Mouse (Mus musculus) heart, embryonic 16.5 days (tissue): Measurements from ENCODE around the gene Rab44. TPM values are rescaled to one million over a fixed set of nuclear protein-coding genes. Genes with fewer than 3 reads are reported as not detected.
"Not testable (repeated sequence)": the region's sequence is repeated elsewhere in the genome, so short reads cannot be mapped to it uniquely, and the experiment has no call there.

Source experiments
- ATAC-seq: fragments of 200-750 bp; cut with Nextera tagmentation; replicated peaks from 2 replicates; pipeline ENCODE4 v1.8.0; 2017; ENCODE audit warnings: moderate number of reproducible peaks; ENCODE audit not compliant: insufficient read depth, low FRiP score; ENCODE audit errors: extremely low read depth
- H3K27ac ChIP-seq: fragments of 300-500 bp; sonication (generic); 2 replicates; pipeline ENCODE4 v1.5.1; 2014; ENCODE audit warnings: mild to moderate bottlenecking, low read length, control low read depth, moderate library complexity
- H3K27me3 ChIP-seq: fragments of 300-500 bp; sonication (generic); 2 replicates; pipeline ENCODE4 v1.6.1; 2014; ENCODE audit warnings: low read length, mixed read lengths; ENCODE audit not compliant: control insufficient read depth, insufficient read depth
- H3K36me3 ChIP-seq: fragments of 300-500 bp; sonication (generic); 2 replicates; pipeline ENCODE4 v1.6.1; 2014; ENCODE audit not compliant: control insufficient read depth, insufficient read depth
- H3K4me1 ChIP-seq: fragments of 300-500 bp; sonication (generic); 2 replicates; pipeline ENCODE4 v1.6.1; 2014; ENCODE audit warnings: low read length, mixed read lengths; ENCODE audit not compliant: control insufficient read depth, insufficient read depth
- H3K4me2 ChIP-seq: fragments of 300-500 bp; sonication (generic); 2 replicates; pipeline ENCODE4 v1.6.1; 2014; ENCODE audit warnings: low read depth, mild to moderate bottlenecking, control low read depth, low read length
- H3K4me3 ChIP-seq: fragments of 300-500 bp; sonication (generic); 2 replicates; pipeline ENCODE4 v1.5.1; 2014; ENCODE audit warnings: mild to moderate bottlenecking, control low read depth, low read length
- H3K9ac ChIP-seq: fragments of 300-500 bp; sonication (generic); 2 replicates; pipeline ENCODE4 v1.6.1; 2014; ENCODE audit warnings: low read length, control low read depth
- H3K9me3 ChIP-seq: fragments of 300-500 bp; sonication (generic); replicated peaks from 2 replicates; pipeline ENCODE4 v1.6.1; 2016; ENCODE audit warnings: low read length; ENCODE audit not compliant: control insufficient read depth
- WGBS: fragments of 180-500 bp; shearing (Covaris S2); extraction: QIAGEN DNeasy Blood & Tissue Kit; methylation state at CpG from one replicate; pipeline ENCODE4 v1.1.7; 2014; 5-methylcytosine and 5-hydroxymethylcytosine counted together
- polyA plus RNA-seq: library from polyadenylated mRNA; unstranded; fragments of >200 nt; fragmentation: Nextera tagmentation; extraction: Ambion mirVana; gene quantifications from 2 replicates; pipeline ENCODE4 v1.2.1, GENCODE M21; 2015

Rab44 gene
- polyA plus RNA-seq, result 2.2 and 4.4 TPM in 2 replicates

DNA sequence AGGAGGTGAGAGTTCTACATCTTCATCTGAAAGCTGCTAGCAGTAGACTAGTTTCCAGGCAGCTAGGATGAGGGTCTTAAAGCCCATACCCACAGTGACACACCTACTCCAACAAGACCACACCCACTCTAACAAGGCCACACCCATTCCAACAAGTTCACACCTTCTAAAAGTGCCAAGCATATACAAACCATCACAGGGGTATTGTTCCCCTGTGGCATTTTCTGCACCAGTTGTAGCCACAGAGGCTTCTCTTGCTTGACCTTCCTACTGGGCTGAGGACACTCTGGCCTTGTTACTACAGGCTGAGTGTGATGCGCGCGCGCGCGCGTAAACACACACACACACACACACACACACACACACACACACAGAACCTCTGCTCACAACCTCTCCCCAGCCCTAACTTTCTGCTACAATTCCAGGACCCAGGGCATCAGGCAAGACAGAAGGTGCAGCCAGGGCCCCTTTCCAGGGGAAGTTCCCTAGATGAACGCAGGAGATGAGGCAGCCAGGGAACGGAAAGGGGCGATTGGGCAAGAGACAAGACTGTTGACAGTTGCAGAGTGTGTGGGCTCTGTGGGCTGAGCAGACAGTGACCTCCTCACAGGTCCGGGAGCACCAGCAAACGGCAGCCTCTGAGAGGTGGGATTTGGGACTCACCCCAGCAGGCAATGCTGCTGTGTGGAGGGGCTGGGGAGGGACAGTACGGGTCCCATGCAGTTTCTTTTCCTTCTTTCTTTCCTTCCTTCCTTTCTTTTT is at the start of gene Rab44:
Gene Rab44 (plus strand): TSS at position 555 of the 762 bp plus-strand sequence.
- WGBS, result 75% methylated on average over 13 of the region's 13 CpGs
- no peak within 1 kb of the TSS for H3K9ac ChIP-seq
- no peaks in the 10 kb centered on the region for H3K9me3 ChIP-seq
- no peak within 1 kb of the TSS for H3K4me3 ChIP-seq
- no peak within 1 kb of the TSS for H3K27ac ChIP-seq
- H3K27me3 ChIP-seq, result no peaks in the 10 kb centered on the region
- no peaks in the 10 kb centered on the region for H3K36me3 ChIP-seq
- ATAC-seq, result no peak
- H3K4me2 ChIP-seq, result no peak within 1 kb of the TSS
- no peaks in the 10 kb centered on the region for H3K4me1 ChIP-seq

- H3K27me3 ChIP-seq, result no peaks in the 10 kb centered on the region
- no peaks in the 10 kb centered on the region for H3K9me3 ChIP-seq
- no peaks in the 10 kb centered on the region for H3K36me3 ChIP-seq
- H3K4me1 ChIP-seq, result peaks cover 24% of the 10 kb centered on the region
- 88% methylated on average over 21 of the region's 21 CpGs for WGBS
- ATAC-seq, result no peak
- no peak overlapping the region for H3K9ac ChIP-seq
- H3K27ac ChIP-seq, result no peak overlapping the region
- H3K4me3 ChIP-seq, result no peak overlapping the region
- H3K4me2 ChIP-seq, result no peak overlapping the region
Observed at GRCm38 (mm10) chr17:29065245-29065940, 48.6 kb upstream of the Rab44 start.

GRCm38 (mm10) chr17:29065971-29066370 is 48.0 kb upstream of the Rab44 start:
- no peak for ATAC-seq
- H3K9ac ChIP-seq, result no peak overlapping the region
- H3K27ac ChIP-seq, result no peak overlapping the region
- no peaks in the 10 kb centered on the region for H3K9me3 ChIP-seq
- WGBS, result 93% methylated on average over 3 of the region's 3 CpGs
- H3K36me3 ChIP-seq, result no peaks in the 10 kb centered on the region
- peaks cover 24% of the 10 kb centered on the region for H3K4me1 ChIP-seq
- H3K27me3 ChIP-seq, result no peaks in the 10 kb centered on the region
- H3K4me2 ChIP-seq, result no peak overlapping the region
- H3K4me3 ChIP-seq, result no peak overlapping the region

DNA sequence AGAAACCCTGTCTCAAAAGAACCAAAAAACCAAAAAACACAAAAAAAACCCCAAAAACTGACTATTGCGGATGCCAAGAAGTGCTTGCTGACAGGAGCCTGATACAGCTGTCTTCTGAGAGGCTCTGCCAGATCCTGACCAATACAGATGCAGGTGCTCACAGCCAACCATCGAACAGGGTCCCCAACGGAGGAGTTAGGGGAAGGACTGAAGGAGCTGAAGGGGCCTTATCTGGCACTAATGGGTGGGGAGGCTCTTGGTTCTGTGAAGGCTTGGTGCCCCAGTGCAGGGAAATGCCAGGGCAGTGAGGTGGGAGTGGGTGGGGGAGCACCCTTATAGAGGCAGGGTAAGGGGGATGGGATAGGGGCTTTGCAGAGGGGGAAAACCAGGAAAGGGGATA is 46.5 kb upstream of the Rab44 start:
- peaks cover 17% of the 10 kb centered on the region for H3K4me1 ChIP-seq
- not testable (repeated sequence) for H3K4me3 ChIP-seq, H3K27ac ChIP-seq, H3K9ac ChIP-seq, H3K27me3 ChIP-seq, H3K4me2 ChIP-seq, H3K9me3 ChIP-seq, H3K36me3 ChIP-seq, ATAC-seq
- 73% methylated on average over 3 of the region's 3 CpGs for WGBS

DNA sequence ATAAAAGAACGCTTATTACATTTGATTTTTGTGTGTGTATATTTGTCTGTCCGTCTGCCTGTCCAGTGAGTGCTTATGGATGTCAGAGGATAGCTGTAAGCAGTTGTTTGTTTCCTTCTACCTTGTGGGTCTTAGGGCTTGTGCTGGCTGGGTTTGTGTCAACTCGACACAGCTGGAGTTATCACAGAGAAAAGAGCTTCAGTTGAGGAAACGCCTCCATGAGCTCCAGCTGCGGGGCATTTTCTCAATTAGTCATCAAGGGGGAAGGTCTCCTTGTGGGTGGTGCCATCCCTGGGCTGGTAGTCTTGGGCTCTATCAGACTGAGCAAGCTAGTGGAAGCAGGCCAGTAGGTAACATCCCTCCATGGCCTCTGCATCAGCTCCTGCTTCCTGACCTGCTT is 46.1 kb upstream of the Rab44 start:
- no peak overlapping the region for H3K4me2 ChIP-seq
- H3K9ac ChIP-seq, result no peak overlapping the region
- no peaks in the 10 kb centered on the region for H3K9me3 ChIP-seq
- H3K36me3 ChIP-seq, result no peaks in the 10 kb centered on the region
- peaks cover 17% of the 10 kb centered on the region for H3K4me1 ChIP-seq
- 59% methylated on average over 5 of the region's 5 CpGs for WGBS
- no peak overlapping the region for H3K27ac ChIP-seq
- no peaks in the 10 kb centered on the region for H3K27me3 ChIP-seq
- ATAC-seq, result no peak
- no peak overlapping the region for H3K4me3 ChIP-seq

- Histone ChIP-seq H3K4me1 (peaks cover 22% of the 10 kb centered on the region), H3K36me3 (no peaks in the 10 kb centered on the region), H3K9ac (no peak overlapping the region), H3K4me3 (no peak overlapping the region), H3K27ac (no peak overlapping the region), H3K9me3 (no peaks in the 10 kb centered on the region), H3K4me2 (no peak overlapping the region), H3K27me3 (no peaks in the 10 kb centered on the region)
- peak; percentile 58; the same call in 1 of the 2 replicates for ATAC-seq
- WGBS, result 46% methylated on average over 10 of the region's 10 CpGs
Observed at GRCm38 (mm10) chr17:29069063-29069462, 44.9 kb upstream of the Rab44 start.

GRCm38 (mm10) chr17:29071820-29072219 is 42.1 kb upstream of the Rab44 start:
- no peak overlapping the region for H3K9ac ChIP-seq
- H3K27ac ChIP-seq, result no peak overlapping the region
- H3K9me3 ChIP-seq, result no peaks in the 10 kb centered on the region
- no peaks in the 10 kb centered on the region for H3K36me3 ChIP-seq
- H3K4me1 ChIP-seq, result peaks cover 22% of the 10 kb centered on the region
- no peaks in the 10 kb centered on the region for H3K27me3 ChIP-seq
- H3K4me2 ChIP-seq, result no peak overlapping the region
- ATAC-seq, result no peak
- H3K4me3 ChIP-seq, result no peak overlapping the region
- 68% methylated on average over 5 of the region's 5 CpGs for WGBS

GRCm38 (mm10) chr17:29072701-29073307 is 41.1 kb upstream of the Rab44 start:
- peak; percentile 49 for ATAC-seq
- WGBS, result 18% methylated on average over 11 of the region's 11 CpGs
- Histone ChIP-seq H3K4me1 (peaks cover 22% of the 10 kb centered on the region), H3K27ac (peak overlapping the region; percentile 51), H3K9ac (peak overlapping the region; percentile 4; the same call in 1 of the 2 replicates), H3K27me3 (no peaks in the 10 kb centered on the region), H3K4me2 (peak overlapping the region; percentile 38), H3K9me3 (no peaks in the 10 kb centered on the region), H3K36me3 (no peaks in the 10 kb centered on the region), H3K4me3 (no peak overlapping the region)

- no peak for ATAC-seq
- H3K4me2 ChIP-seq, result peak overlapping the region; percentile 38
Observed at GRCm38 (mm10) chr17:29073313-29073712, 40.6 kb upstream of the Rab44 start.

More at GRCm38 (mm10) chr17:29073313-29073712, 40.6 kb upstream of the Rab44 start:
- no peaks in the 10 kb centered on the region for H3K27me3 ChIP-seq
- 40% methylated on average over 5 of the region's 5 CpGs for WGBS
- H3K4me3 ChIP-seq, result no peak overlapping the region
- peak overlapping the region; percentile 51 for H3K27ac ChIP-seq
- peak overlapping the region; percentile 1; the same call in 1 of the 2 replicates for H3K9ac ChIP-seq
- no peaks in the 10 kb centered on the region for H3K9me3 ChIP-seq
- peaks cover 26% of the 10 kb centered on the region for H3K4me1 ChIP-seq
- no peaks in the 10 kb centered on the region for H3K36me3 ChIP-seq
